ENCODE assay signal across 8 mouse cellular contexts in genomic region chr11:87443373-87443883, GRCm38 (mm10). TPM values are rescaled to one million over a fixed set of nuclear protein-coding genes. Genes with fewer than 3 reads are reported as not detected.
DNase-seq lines count a peak whose midpoint lies in the region; ATAC-seq and TF ChIP-seq lines count a peak whose summit lies in the region.

No protein-coding gene starts in this region.

- dilution Hi-C loops in CH12.LX (cut with MboI; ENCODE audit: extremely low pct_ligation_motif_present, extremely low pct_unique_long_range_greater_than_20kb, low sequenced_read_pairs) = no loop called here

- H3K79me2 ChIP-seq in CH12.LX (replicated peaks; ENCODE audit: control insufficient read depth, extremely low read depth, insufficient read depth, poor library complexity, severe bottlenecking) = no peaks in the 10 kb centered on the region

- intact Hi-C loops in heart, postnatal 10 days (cut with DNase I) = loop anchor here (2.0 kb wide), 1 partner anchor 17 kb away; no protein-coding TSS in a partner anchor

- peak; percentile 95 for TF ChIP-seq POLR2A in CH12.LX (IDR thresholded peaks at IDR 0.05; ENCODE audit: low read depth, low read length)
- peak; percentile 99 for TF ChIP-seq POLR2A in embryonic fibroblast, embryonic 13.5 days (IDR thresholded peaks at IDR 0.05; ENCODE audit: low read depth, low read length)

- no peak overlapping the region for H3K4me2 ChIP-seq in CH12.LX (ENCODE audit: insufficient read depth, low read depth, poor library complexity, severe bottlenecking)
- H3K4me2 ChIP-seq in lung, postnatal 0 days (replicated peaks; ENCODE audit: low read depth, low read length) = peak overlapping the region; percentile 20; the same call in 1 of the 2 replicates

- no peak overlapping the region for H3K9ac ChIP-seq in CH12.LX (ENCODE audit: insufficient read depth, low read depth)
- no peak overlapping the region for H3K9ac ChIP-seq in lung, postnatal 0 days (replicated peaks; ENCODE audit: low read depth)

- H3K4me3 ChIP-seq in CH12.LX (replicated peaks in 1 of 3; ENCODE audit: low read depth in 2 of 3, low read length in 2 of 3, poor library complexity in 1 of 3) = no peak overlapping the region
- H3K4me3 ChIP-seq in embryonic fibroblast, embryonic 13.5 days (ENCODE audit: insufficient read depth, low read length) = no peak overlapping the region
- no peak overlapping the region for H3K4me3 ChIP-seq in lung, postnatal 0 days (ENCODE audit: low read depth, low read length)

- H3K36me3 ChIP-seq in CH12.LX (replicated peaks in 1 of 2; ENCODE audit: control insufficient read depth in 1 of 2, insufficient read depth in 1 of 2, low read length in 1 of 2) = no peaks in the 10 kb centered on the region
- H3K36me3 ChIP-seq in lung, postnatal 0 days (ENCODE audit: insufficient read depth, low read length) = no peaks in the 10 kb centered on the region

- ATAC-seq in lung, postnatal 0 days = no peak
- ATAC-seq in activated CD4-positive, CD25-positive, alpha-beta regulatory T cell, adult 4 months = no peak

- no peak for TF ChIP-seq CTCF in CH12.LX (conservative IDR thresholded peaks at IDR 0.05 in 1 of 2, IDR thresholded peaks at IDR 0.05 in 1 of 2; ENCODE audit: low read depth in 2 of 2, low read length in 2 of 2)
- no peak for TF ChIP-seq CTCF in embryonic fibroblast, embryonic 13.5 days (IDR thresholded peaks at IDR 0.05; ENCODE audit: borderline replicate concordance, insufficient read depth, low read length)
- TF ChIP-seq CTCF in lung, postnatal 0 days (IDR thresholded peaks at IDR 0.05) = no peak

- H3K27ac ChIP-seq in CH12.LX (ENCODE audit: insufficient read depth, low read depth) = no peak overlapping the region
- H3K27ac ChIP-seq in embryonic fibroblast, embryonic 13.5 days (ENCODE audit: insufficient read depth, low read length) = no peak overlapping the region
- no peak overlapping the region for H3K27ac ChIP-seq in lung, postnatal 0 days (ENCODE audit: low read length)

- H3K4me1 ChIP-seq in CH12.LX (ENCODE audit: control insufficient read depth in 1 of 2, insufficient read depth in 2 of 2) = peaks cover 18 to 43% of the 10 kb centered on the region in 2 experiments
- H3K4me1 ChIP-seq in embryonic fibroblast, embryonic 13.5 days (ENCODE audit: control insufficient read depth, insufficient read depth, low read length) = no peaks in the 10 kb centered on the region; the same call in 1 of the 2 replicates
- H3K4me1 ChIP-seq in lung, postnatal 0 days (ENCODE audit: insufficient read depth, low read depth, low read length) = no peaks in the 10 kb centered on the region

- DNase-seq in CH12.LX (ENCODE audit: extremely low read depth) = peak; percentile 99
- peak; percentile 92 for DNase-seq in ZHBTc4 (ENCODE audit: low read depth, low spot score)
- peak; percentile 70 to 74 for DNase-seq in heart, postnatal 10 days
- peak; percentile 61 for DNase-seq in layer of hippocampus, adult 9-10 months (ENCODE audit: low spot score)
- peak; percentile 92 for DNase-seq in lung, postnatal 0 days (ENCODE audit: low spot score)
- DNase-seq in retina, embryonic 14.5 days (ENCODE audit: low spot score) = peak; percentile 89

- H3K27me3 ChIP-seq in CH12.LX (replicated peaks) = no peaks in the 10 kb centered on the region
- H3K27me3 ChIP-seq in lung, postnatal 0 days (replicated peaks; ENCODE audit: insufficient read depth, low read length) = no peaks in the 10 kb centered on the region

- WGBS in lung, postnatal 0 days = 0% methylated on average over 4 of the region's 5 CpGs

- H3K9me3 ChIP-seq in CH12.LX (replicated peaks; ENCODE audit: low read length) = no peaks in the 10 kb centered on the region
- no peaks in the 10 kb centered on the region for H3K9me3 ChIP-seq in lung, postnatal 0 days (ENCODE audit: low read length)

- no peak for TF ChIP-seq RAD21 in CH12.LX (IDR thresholded peaks at IDR 0.05; ENCODE audit: low read depth, low read length)

- no peak for TF ChIP-seq EP300 in CH12.LX (IDR thresholded peaks at IDR 0.05; ENCODE audit: low read length)
- no peak for TF ChIP-seq EP300 in lung, postnatal 0 days (IDR thresholded peaks at IDR 0.05)

- in situ Hi-C loops in CH12.LX (cut with MboI; ENCODE audit: low pct_ligation_motif_present, low pct_unique_long_range_greater_than_20kb, low sequenced_read_pairs) = no loop called here

TF ChIP-seq in CH12.LX, 34 proteins besides CTCF, POLR2A, EP300 and RAD21:
- TF ChIP-seq NELFE (IDR thresholded peaks at IDR 0.05; ENCODE audit: low read depth, low read length) (peak; percentile 99), ZNF384 (IDR thresholded peaks at IDR 0.05; ENCODE audit: low read depth, low read length) (no peak), ETS1 (conservative IDR thresholded peaks at IDR 0.05; ENCODE audit: low read depth, low read length) (peak; percentile 96), MXI1 (IDR thresholded peaks at IDR 0.05; ENCODE audit: low read depth, low read length) (no peak), MAX (IDR thresholded peaks at IDR 0.05; ENCODE audit: low read length) (peak; percentile 91), TCF12 (IDR thresholded peaks at IDR 0.05; ENCODE audit: low read depth, low read length) (no peak), USF2 (conservative IDR thresholded peaks at IDR 0.05; ENCODE audit: low read depth, low read length) (0 out of 2 replicates have a peak, but pooled peaks have one; percentile 25), NRF1 (IDR thresholded peaks at IDR 0.05; ENCODE audit: low read depth, low read length) (no peak), BHLHE40 (IDR thresholded peaks at IDR 0.05; ENCODE audit: low read depth, low read length) (peak; percentile 68), USF1 (IDR thresholded peaks at IDR 0.05; ENCODE audit: low read depth, low read length) (peak; percentile 16; the same call in 1 of the 2 replicates), JUND (conservative IDR thresholded peaks at IDR 0.05; ENCODE audit: low read depth, low read length) (0 out of 2 replicates have a peak, but pooled peaks have one; percentile 34), MYC (IDR thresholded peaks at IDR 0.05; ENCODE audit: low read depth, low read length) (peak; percentile 99), TBP (conservative IDR thresholded peaks at IDR 0.05; ENCODE audit: low read depth, low read length) (peak; percentile 70), ZMIZ1 (IDR thresholded peaks at IDR 0.05; ENCODE audit: low read depth, low read length) (peak; percentile 100), MAFK (IDR thresholded peaks at IDR 0.05; ENCODE audit: insufficient replicate concordance, low read length) (peak; percentile 68; the same call in 1 of the 2 replicates), MAZ (IDR thresholded peaks at IDR 0.05; ENCODE audit: low read depth, low read length) (peak; percentile 79; the same call in 1 of the 2 replicates), MEF2A (IDR thresholded peaks at IDR 0.05; ENCODE audit: borderline replicate concordance, low read depth, low read length) (peak; percentile 67), HCFC1 (IDR thresholded peaks at IDR 0.05; ENCODE audit: low read depth, low read length) (peak; percentile 78), ELF1 (IDR thresholded peaks at IDR 0.05; ENCODE audit: low read depth, low read length) (0 out of 2 replicates have a peak, but pooled peaks have one; percentile 47), JUN (IDR thresholded peaks at IDR 0.05; ENCODE audit: insufficient read depth, low read depth, low read length) (peak; percentile 46), RCOR1 (conservative IDR thresholded peaks at IDR 0.05; ENCODE audit: low read depth, low read length) (peak; percentile 93), KAT2A (IDR thresholded peaks at IDR 0.05; ENCODE audit: insufficient replicate concordance, low read length) (no peak), UBTF (IDR thresholded peaks at IDR 0.05; ENCODE audit: low read depth, low read length) (no peak), E2F4 (IDR thresholded peaks at IDR 0.05; ENCODE audit: insufficient replicate concordance, low read depth, low read length) (0 out of 2 replicates have a peak, but pooled peaks have one; percentile 8), POLR2AphosphoS2 (IDR thresholded peaks at IDR 0.05; ENCODE audit: low read depth, low read length) (peak; percentile 99), SIN3A (IDR thresholded peaks at IDR 0.05; ENCODE audit: low read length) (peak; percentile 66)

RNA-seq across cellular contexts. Expression of gene Tex14, which starts 38.6 kb away (rescaled TPM):
- total RNA-seq in CH12.LX (2012; rRNA removed) = 1.4 and 1.5 TPM in 2 replicates
- 1.4 and 2.1 TPM in 2 replicates for total RNA-seq in CH12.LX (2014; rRNA removed)
- polyA plus RNA-seq in CH12.LX (2012; ENCODE audit: insufficient read length, low read depth) = 1.3 and 1.6 TPM in 2 replicates
- polyA plus RNA-seq in embryonic fibroblast, embryonic 13.5 days (2011; ENCODE audit: insufficient read length, low read depth, missing spikeins) = 0.11 and 0.30 TPM in 2 replicates
- under 1 TPM; 0.10 to 0.47 TPM for total RNA-seq in heart, postnatal 10 days (2021)
- polyA plus RNA-seq in lung, postnatal 0 days (2015; fragmentation: Nextera tagmentation; extraction: Ambion mirVana) = 1.1 and 2.7 TPM in 2 replicates
- polyA plus RNA-seq in activated CD4-positive, CD25-positive, alpha-beta regulatory T cell, adult 4 months (2017; shearing (Covaris generic)) = under 1 TPM; 0.22 to 0.58 TPM

RNA-seq across cellular contexts. Expression of gene Rad51c, which starts 38.7 kb away (rescaled TPM):
- 5.3 and 6.8 TPM in 2 replicates for total RNA-seq in CH12.LX (2012; rRNA removed)
- total RNA-seq in CH12.LX (2014; rRNA removed) = 5.6 and 6.3 TPM in 2 replicates
- 4.8 and 6.1 TPM in 2 replicates for polyA plus RNA-seq in CH12.LX (2012; ENCODE audit: insufficient read length, low read depth)
- 5.0 and 8.6 TPM in 2 replicates for polyA plus RNA-seq in embryonic fibroblast, embryonic 13.5 days (2011; ENCODE audit: insufficient read length, low read depth, missing spikeins)
- 1 to 10 TPM; 3.7 to 4.4 TPM for total RNA-seq in heart, postnatal 10 days (2021)
- polyA plus RNA-seq in lung, postnatal 0 days (2015; fragmentation: Nextera tagmentation; extraction: Ambion mirVana) = 1.2 and 1.7 TPM in 2 replicates
- 1 to 10 TPM; 1.2 to 1.6 TPM for polyA plus RNA-seq in activated CD4-positive, CD25-positive, alpha-beta regulatory T cell, adult 4 months (2017; shearing (Covaris generic))
